Mouse (Mus musculus): Measurements from ENCODE around the gene Sspo. TPM values are rescaled to one million over a fixed set of nuclear protein-coding genes. Genes with fewer than 3 reads are reported as not detected.

Sspo gene
- total RNA-seq, 1 experiment from 2014 or later: 0.10 TPM

GRCm38 (mm10) chr6:48432893-48433816, 14.9 kb upstream of the Sspo start:
- no peak for ATAC-seq (replicated peaks; ENCODE audit: insufficient number of reproducible peaks, low FRiP score, low TSS enrichment, poor library complexity, severe bottlenecking)

- ATAC-seq (replicated peaks; ENCODE audit: insufficient number of reproducible peaks, low FRiP score, low TSS enrichment, poor library complexity, severe bottlenecking): no peak
Measured at GRCm38 (mm10) chr6:48434651-48435050, 13.4 kb upstream of the Sspo start.

- ATAC-seq (replicated peaks; ENCODE audit: insufficient number of reproducible peaks, low FRiP score, low TSS enrichment, poor library complexity, severe bottlenecking): no peak
Measured at GRCm38 (mm10) chr6:48435111-48435510, 12.9 kb upstream of the Sspo start.

- ATAC-seq (replicated peaks; ENCODE audit: insufficient number of reproducible peaks, low FRiP score, low TSS enrichment, poor library complexity, severe bottlenecking): no peak
Measured at GRCm38 (mm10) chr6:48435706-48436349, 12.2 kb upstream of the Sspo start.

- no peak for ATAC-seq (replicated peaks; ENCODE audit: insufficient number of reproducible peaks, low FRiP score, low TSS enrichment, poor library complexity, severe bottlenecking)
Measured at GRCm38 (mm10) chr6:48437679-48438376, 10.2 kb upstream of the Sspo start.

- ATAC-seq (replicated peaks; ENCODE audit: insufficient number of reproducible peaks, low FRiP score, low TSS enrichment, poor library complexity, severe bottlenecking): no peak
Measured at GRCm38 (mm10) chr6:48438475-48439125, 9.4 kb upstream of the Sspo start.

- ATAC-seq (replicated peaks; ENCODE audit: insufficient number of reproducible peaks, low FRiP score, low TSS enrichment, poor library complexity, severe bottlenecking): no peak
Measured at GRCm38 (mm10) chr6:48439654-48440053, 8.4 kb upstream of the Sspo start.

- ATAC-seq (replicated peaks; ENCODE audit: insufficient number of reproducible peaks, low FRiP score, low TSS enrichment, poor library complexity, severe bottlenecking): no peak
Measured at GRCm38 (mm10) chr6:48440306-48441014, 7.6 kb upstream of the Sspo start.

GRCm38 (mm10) chr6:48443592-48444309, 4.3 kb upstream of the Sspo start:
- peak; percentile 66 for ATAC-seq (replicated peaks; ENCODE audit: insufficient number of reproducible peaks, low FRiP score, low TSS enrichment, poor library complexity, severe bottlenecking)

GRCm38 (mm10) chr6:48444310-48445180, 3.5 kb upstream of the Sspo start:
- ATAC-seq (replicated peaks; ENCODE audit: insufficient number of reproducible peaks, low FRiP score, low TSS enrichment, poor library complexity, severe bottlenecking): no peak

GRCm38 (mm10) chr6:48445181-48446101, 2.6 kb upstream of the Sspo start, which contains the start of gene Zfp467:
Zfp467 (minus strand) TSS chr6:48445825.
- ATAC-seq (replicated peaks; ENCODE audit: insufficient number of reproducible peaks, low FRiP score, low TSS enrichment, poor library complexity, severe bottlenecking): peak; percentile 13; the same call in 1 of the 2 replicates

GRCm38 (mm10) chr6:48446256-48446655, 1.8 kb upstream of the Sspo start:
- no peak for ATAC-seq (replicated peaks; ENCODE audit: insufficient number of reproducible peaks, low FRiP score, low TSS enrichment, poor library complexity, severe bottlenecking)

GRCm38 (mm10) chr6:48446896-48447295, 1.1 kb upstream of the Sspo start:
- ATAC-seq (replicated peaks; ENCODE audit: insufficient number of reproducible peaks, low FRiP score, low TSS enrichment, poor library complexity, severe bottlenecking): no peak

- ATAC-seq (replicated peaks; ENCODE audit: insufficient number of reproducible peaks, low FRiP score, low TSS enrichment, poor library complexity, severe bottlenecking): no peak
Measured at GRCm38 (mm10) chr6:48448527-48448926, 498 bp downstream of the Sspo start.

GRCm38 (mm10) chr6:48452151-48452550, 4.1 kb downstream of the Sspo start:
- no peak for ATAC-seq (replicated peaks; ENCODE audit: insufficient number of reproducible peaks, low FRiP score, low TSS enrichment, poor library complexity, severe bottlenecking)

- ATAC-seq (replicated peaks; ENCODE audit: insufficient number of reproducible peaks, low FRiP score, low TSS enrichment, poor library complexity, severe bottlenecking): no peak
Measured at GRCm38 (mm10) chr6:48452771-48453170, 4.7 kb downstream of the Sspo start.

All from monocyte, adult 5-6 weeks (primary cell).